Mouse (Mus musculus) liver, postnatal 0 days (tissue): ENCODE measurements around the gene Mid1ip1. TPM values are rescaled to one million over a fixed set of nuclear protein-coding genes. Genes with fewer than 3 reads are reported as not detected.

Experiments
- ATAC-seq: fragments of 200-750 bp; cut with Nextera tagmentation; 2 replicates; pipeline ENCODE4 v1.8.0; 2017; ENCODE audit warnings: mild to moderate bottlenecking, moderate library complexity
- DNase-seq: peaks from one replicate; pipeline ENCODE4 v3.0.0-alpha.2; 2016
- H3K27ac ChIP-seq: fragments of 300-500 bp; sonication (generic); 2 replicates; pipeline ENCODE4 v1.5.1; 2014; ENCODE audit warnings: antibody characterized with exemption, moderate library complexity, mild to moderate bottlenecking, low read depth
- H3K27me3 ChIP-seq: fragments of 300-500 bp; sonication (generic); 2 replicates; pipeline ENCODE4 v1.6.1; 2014; ENCODE audit warnings: low read length, control low read depth, mixed read lengths; ENCODE audit not compliant: insufficient read depth
- H3K36me3 ChIP-seq: fragments of 300-500 bp; sonication (generic); replicated peaks from 2 replicates; pipeline ENCODE4 v1.6.1; 2014; ENCODE audit warnings: mild to moderate bottlenecking, control low read depth, low read length, moderate library complexity, mixed read lengths; ENCODE audit not compliant: insufficient read depth
- H3K4me1 ChIP-seq: fragments of 300-500 bp; sonication (generic); 2 replicates; pipeline ENCODE4 v1.6.1; 2014; ENCODE audit warnings: antibody characterized with exemption, mild to moderate bottlenecking, control low read depth; ENCODE audit not compliant: insufficient read depth
- H3K4me2 ChIP-seq: fragments of 300-500 bp; sonication (generic); 2 replicates; pipeline ENCODE4 v1.6.1; 2014; ENCODE audit warnings: low read depth, mild to moderate bottlenecking, low read length, moderate library complexity, mixed read lengths
- H3K4me3 ChIP-seq: fragments of 300-500 bp; sonication (generic); 2 replicates; pipeline ENCODE4 v1.5.1; 2014; ENCODE audit warnings: low read depth, low read length
- H3K9ac ChIP-seq: fragments of 300-500 bp; sonication (generic); replicated peaks from 2 replicates; pipeline ENCODE4 v1.6.1; 2014; ENCODE audit warnings: mild to moderate bottlenecking, moderate library complexity
- H3K9me3 ChIP-seq: fragments of 300-500 bp; sonication (generic); 2 replicates; pipeline ENCODE4 v1.6.1; 2016; ENCODE audit warnings: mild to moderate bottlenecking, control low read depth, low read length, mixed read lengths
- CTCF ChIP-seq: sonication (generic); IDR thresholded peaks from 2 replicates; pipeline ENCODE4 v1.5.1; 2016; ENCODE audit warnings: antibody characterized with exemption, low read depth
- EP300 ChIP-seq: IDR thresholded peaks from 2 replicates; pipeline ENCODE4 v1.6.1; 2016; ENCODE audit warnings: antibody characterized with exemption, low read depth, mild to moderate bottlenecking
- WGBS: fragments of 180-500 bp; shearing (Covaris S2); extraction: QIAGEN DNeasy Blood & Tissue Kit; methylation state at CpG from one replicate; pipeline ENCODE4 v1.1.7; 2014; ENCODE audit not compliant: insufficient replicate concordance; 5-methylcytosine and 5-hydroxymethylcytosine counted together
- polyA plus RNA-seq: library from polyadenylated mRNA; unstranded; fragments of >200 nt; fragmentation: Nextera tagmentation; extraction: Ambion mirVana; gene quantifications from 2 replicates; pipeline ENCODE4 v1.2.1, GENCODE M21; 2015

The Mid1ip1 gene
- 26.6 and 31.5 TPM in 2 replicates for polyA plus RNA-seq

GRCm38 (mm10) chrX:10714696-10715140, at the start of gene Mid1ip1:
Gene Mid1ip1, plus strand, starts transcription at chrX:10715013.
- ATAC-seq (peak; percentile 59), DNase-seq (peak; percentile 86)
- 12% methylated on average over 12 of the region's 12 CpGs for WGBS
- TF ChIP-seq CTCF (no peak), EP300 (peak; percentile 47; the same call in 1 of the 2 replicates)
- peak within 1 kb of the TSS; percentile 18 for H3K9ac ChIP-seq
- H3K36me3 ChIP-seq: no peaks in the 10 kb centered on the region
- no peaks in the 10 kb centered on the region for H3K27me3 ChIP-seq
- peak within 1 kb of the TSS; percentile 76 for H3K4me2 ChIP-seq
- no peaks in the 10 kb centered on the region for H3K9me3 ChIP-seq
- peak within 1 kb of the TSS; percentile 36 for H3K4me3 ChIP-seq
- peak within 1 kb of the TSS; percentile 89 for H3K27ac ChIP-seq
- H3K4me1 ChIP-seq: peaks cover 10% of the 10 kb centered on the region

- Histone ChIP-seq H3K4me2 (no peak overlapping the region), H3K9me3 (no peaks in the 10 kb centered on the region), H3K4me1 (no peaks in the 10 kb centered on the region), H3K4me3 (no peak overlapping the region), H3K9ac (no peak overlapping the region), H3K27ac (no peak overlapping the region), H3K36me3 (no peaks in the 10 kb centered on the region), H3K27me3 (no peaks in the 10 kb centered on the region)
- no peak for DNase-seq
- TF ChIP-seq CTCF: no peak
- no peak for TF ChIP-seq EP300
- 71% methylated on average over 5 of the region's 5 CpGs for WGBS
- no peak for ATAC-seq
These were observed 20.2 kb upstream of the Mid1ip1 start for GRCm38 (mm10) chrX:10694455-10695180.

GRCm38 (mm10) chrX:10706728-10707127, 8.1 kb upstream of the Mid1ip1 start:
- TF ChIP-seq CTCF (no peak), EP300 (no peak)
- H3K27me3 ChIP-seq: no peaks in the 10 kb centered on the region
- H3K4me2 ChIP-seq: no peak overlapping the region
- H3K4me1 ChIP-seq: no peaks in the 10 kb centered on the region
- no peak overlapping the region for H3K27ac ChIP-seq
- H3K36me3 ChIP-seq: no peaks in the 10 kb centered on the region
- no peak overlapping the region for H3K4me3 ChIP-seq
- WGBS: 78% methylated on average over 3 of the region's 3 CpGs
- DNase-seq: no peak
- H3K9me3 ChIP-seq: no peaks in the 10 kb centered on the region
- ATAC-seq: no peak
- no peak overlapping the region for H3K9ac ChIP-seq

DNA sequence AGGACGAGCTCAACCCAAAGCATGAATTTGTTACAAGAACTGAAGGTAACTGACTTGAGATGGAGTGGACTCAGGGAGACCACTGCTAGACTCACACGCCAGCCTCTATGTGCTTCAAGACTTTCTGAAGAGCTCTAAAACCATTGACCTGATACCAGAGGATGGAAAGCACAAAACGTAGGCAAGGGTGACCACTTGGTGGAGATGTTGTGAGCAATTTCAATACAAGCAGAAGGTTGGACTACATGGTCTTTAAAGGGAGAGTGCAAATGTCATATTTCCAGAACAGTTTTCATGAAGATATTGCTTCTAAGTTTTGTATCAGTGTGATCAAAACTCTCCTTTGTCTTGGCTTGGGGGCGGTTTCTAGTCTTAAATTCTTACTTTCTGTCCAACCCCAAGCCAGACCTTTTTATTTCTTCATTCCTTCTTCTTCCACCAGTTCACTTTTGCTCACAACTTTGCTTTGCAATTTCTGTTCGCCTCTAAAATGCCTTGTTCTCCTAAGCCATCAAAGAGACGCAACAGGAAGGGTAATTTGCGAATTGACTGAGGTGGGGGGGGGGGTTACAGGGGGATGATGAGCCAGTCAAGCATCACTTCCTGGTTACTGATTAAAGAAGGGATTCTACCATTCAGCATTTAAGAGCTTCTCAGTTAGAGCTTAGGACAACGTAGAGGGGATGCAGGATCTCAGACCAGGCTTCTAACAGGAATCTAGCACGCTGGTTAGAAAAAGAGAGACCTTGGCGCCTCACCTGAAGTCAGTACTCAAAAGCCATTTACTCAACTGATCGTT, 775 bp upstream of the Mid1ip1 start:
- Histone ChIP-seq H3K36me3 (no peaks in the 10 kb centered on the region), H3K27ac (peak overlapping the region; percentile 57), H3K4me1 (peaks cover 10% of the 10 kb centered on the region), H3K9me3 (no peaks in the 10 kb centered on the region), H3K9ac (no peak overlapping the region; the same call in 1 of the 2 replicates), H3K4me3 (peak overlapping the region; percentile 36; the same call in 1 of the 2 replicates), H3K4me2 (peak overlapping the region; percentile 76), H3K27me3 (no peaks in the 10 kb centered on the region)
- DNase-seq: no peak
- WGBS: 24% methylated on average over 11 of the region's 11 CpGs
- TF ChIP-seq EP300 (no peak), CTCF (peak; percentile 60)
- no peak for ATAC-seq

GRCm38 (mm10) chrX:10716917-10717763, 2.3 kb downstream of the Mid1ip1 start:
- ATAC-seq (peak; percentile 87), DNase-seq (peak; percentile 92)
- Histone ChIP-seq H3K36me3 (no peaks in the 10 kb centered on the region), H3K4me1 (peaks cover 10% of the 10 kb centered on the region), H3K27me3 (no peaks in the 10 kb centered on the region), H3K27ac (peak overlapping the region; percentile 89), H3K9ac (peak overlapping the region; percentile 75), H3K4me2 (peak overlapping the region; percentile 76), H3K9me3 (no peaks in the 10 kb centered on the region), H3K4me3 (peak overlapping the region; percentile 68)
- 9% methylated on average over 49 of the region's 50 CpGs for WGBS
- TF ChIP-seq EP300 (peak; percentile 23; the same call in 1 of the 2 replicates), CTCF (no peak)
